Mouse (Mus musculus): Measurements from ENCODE around the gene Dok3.

DNA sequence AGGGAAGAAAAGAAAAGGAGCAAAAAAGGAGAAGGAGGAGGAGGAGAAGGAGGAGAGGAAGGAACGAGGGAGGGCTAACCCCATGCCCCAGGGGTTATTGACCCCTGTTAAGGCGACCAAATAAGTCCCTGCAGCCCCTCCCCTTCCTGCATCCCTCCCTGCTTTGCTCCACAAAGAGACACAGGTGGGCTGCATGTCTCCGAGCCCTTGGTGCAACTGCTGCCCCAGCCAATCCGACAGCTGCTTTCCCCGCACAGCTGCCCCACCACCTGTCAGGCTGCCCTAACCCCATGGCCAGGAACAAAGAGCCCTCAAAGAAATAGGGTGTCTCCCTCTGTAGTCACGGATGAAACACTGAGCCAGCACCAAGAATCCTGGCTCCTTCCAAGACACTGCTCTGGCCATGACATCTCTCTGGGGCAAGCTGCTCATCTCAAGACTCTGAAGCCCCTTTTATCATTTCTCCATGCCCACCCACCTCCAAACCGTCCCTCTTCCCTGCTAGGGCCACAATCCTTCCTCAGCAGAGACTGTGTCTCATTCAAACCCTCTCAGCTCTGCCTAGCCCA, 44.5 kb downstream of the Dok3 start:
- TF ChIP-seq CTCF (IDR thresholded peaks at IDR 0.05; ENCODE audit: control insufficient read depth, insufficient read depth, insufficient replicate concordance, low read depth, low read length): no peak
- TF ChIP-seq POLR2A (IDR thresholded peaks at IDR 0.05; ENCODE audit: control insufficient read depth, low read depth, low read length): no peak

Data from testis, adult 2 months (tissue).